In the genomic region with DNA sequence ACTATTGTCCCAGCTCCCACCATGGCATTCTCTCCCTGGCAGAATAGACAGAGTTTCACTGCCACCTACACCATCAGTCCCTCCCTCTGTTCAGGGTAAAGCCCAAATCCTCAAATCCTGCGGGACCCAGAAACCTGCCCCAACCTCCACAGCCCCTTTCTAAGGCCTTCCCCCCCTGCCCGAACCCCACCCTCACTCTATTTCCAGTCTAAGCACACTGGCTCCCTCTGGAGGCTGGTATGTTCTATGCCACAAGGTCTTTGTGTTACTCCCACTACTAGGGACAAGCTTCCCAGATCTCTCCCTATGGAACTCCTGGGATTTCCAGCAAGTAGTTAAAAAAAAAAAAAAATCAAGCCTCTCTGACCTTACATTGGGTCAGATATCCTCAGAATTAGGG, we compare ENCODE assay signal across 10 mouse cellular contexts. TPM values are rescaled to one million over a fixed set of nuclear protein-coding genes. Genes with fewer than 3 reads are reported as not detected.
DNase-seq lines count a peak whose midpoint lies in the region; ATAC-seq lines count a peak whose summit lies in the region.
"Had no signal": no experiment of that assay in that cellular context is flagged by ENCODE, and none has a peak within 500 bp of the region (broad histone marks: within the 10 kb centered on the region; RNA-seq: fewer than 3 reads in every experiment).

No protein-coding gene starts in this region.

- no peaks in the 10 kb centered on the region for H3K27me3 ChIP-seq in forebrain, embryonic 14.5 days (replicated peaks; ENCODE audit: control insufficient read depth, insufficient read depth, low read length)
- no peaks in the 10 kb centered on the region for H3K27me3 ChIP-seq in forebrain, embryonic 16.5 days (replicated peaks; ENCODE audit: control insufficient read depth, insufficient read depth, low read length)
- H3K27me3 ChIP-seq: neural tube, embryonic 13.5 days had no signal

- DNase-seq in forebrain, embryonic 14.5 days (ENCODE audit: low spot score) = peak; percentile 64
- DNase-seq in right cerebral cortex, adult 18-20 months = peak; percentile 19
- no peak for DNase-seq in right cerebral cortex, postnatal 25 days
- peak; percentile 18 for DNase-seq in hindlimb bud, embryonic 11.5 days (ENCODE audit: extremely low spot score, low read depth, low spot score)
- DNase-seq in lung, postnatal 36 days = peak; percentile 83
- DNase-seq in thymus, postnatal 4 days = peak; percentile 65

- no peak for ATAC-seq in forebrain, embryonic 14.5 days
- ATAC-seq in forebrain, embryonic 16.5 days = no peak

- H3K4me2 ChIP-seq in forebrain, embryonic 14.5 days (ENCODE audit: low read length) = no peak overlapping the region
- H3K4me2 ChIP-seq in forebrain, embryonic 16.5 days (ENCODE audit: low read length) = no peak overlapping the region
- H3K4me2 ChIP-seq: hindbrain, embryonic 15.5 days; neural tube, embryonic 13.5 days had no signal

- no peaks in the 10 kb centered on the region for H3K36me3 ChIP-seq in forebrain, embryonic 14.5 days (ENCODE audit: control insufficient read depth, insufficient read depth, low read length)
- no peaks in the 10 kb centered on the region for H3K36me3 ChIP-seq in forebrain, embryonic 16.5 days (ENCODE audit: control insufficient read depth, insufficient read depth)
- H3K36me3 ChIP-seq: hindbrain, embryonic 15.5 days; neural tube, embryonic 13.5 days had no signal

- no peak overlapping the region for H3K27ac ChIP-seq in forebrain, embryonic 14.5 days (ENCODE audit: low read depth, low read length)
- no peak overlapping the region for H3K27ac ChIP-seq in forebrain, embryonic 16.5 days (ENCODE audit: low read length)
- H3K27ac ChIP-seq in brown adipose tissue, adult 24 weeks (replicated peaks; ENCODE audit: low read depth, low read length) = peak overlapping the region; percentile 25
- H3K27ac ChIP-seq: hindbrain, embryonic 15.5 days; neural tube, embryonic 13.5 days had no signal

- H3K9ac ChIP-seq in forebrain, embryonic 14.5 days (ENCODE audit: low read length) = no peak overlapping the region
- no peak overlapping the region for H3K9ac ChIP-seq in forebrain, embryonic 16.5 days (replicated peaks; ENCODE audit: low read depth, low read length)
- H3K9ac ChIP-seq: hindbrain, embryonic 15.5 days; neural tube, embryonic 13.5 days had no signal

- no peaks in the 10 kb centered on the region for H3K9me3 ChIP-seq in forebrain, embryonic 14.5 days (replicated peaks; ENCODE audit: control insufficient read depth, low read length)
- no peaks in the 10 kb centered on the region for H3K9me3 ChIP-seq in forebrain, embryonic 16.5 days (ENCODE audit: control insufficient read depth, low read length)
- H3K9me3 ChIP-seq: hindbrain, embryonic 15.5 days; neural tube, embryonic 13.5 days had no signal

- H3K4me1 ChIP-seq in forebrain, embryonic 14.5 days (ENCODE audit: control insufficient read depth, insufficient read depth, low read length) = no peaks in the 10 kb centered on the region
- H3K4me1 ChIP-seq in forebrain, embryonic 16.5 days (replicated peaks; ENCODE audit: control insufficient read depth, insufficient read depth, low read length) = no peaks in the 10 kb centered on the region
- H3K4me1 ChIP-seq in brown adipose tissue, adult 24 weeks (ENCODE audit: control insufficient read depth, insufficient read depth, insufficient read length, low read length) = no peaks in the 10 kb centered on the region
- H3K4me1 ChIP-seq: hindbrain, embryonic 15.5 days; neural tube, embryonic 13.5 days had no signal

- H3K4me3 ChIP-seq in forebrain, embryonic 14.5 days (ENCODE audit: low read depth, low read length) = no peak overlapping the region
- H3K4me3 ChIP-seq in forebrain, embryonic 16.5 days (replicated peaks; ENCODE audit: low read length) = no peak overlapping the region
- H3K4me3 ChIP-seq in brown adipose tissue, adult 24 weeks (ENCODE audit: insufficient read depth, low read depth, low read length) = peak overlapping the region; percentile 29
- H3K4me3 ChIP-seq: hindbrain, embryonic 15.5 days; neural tube, embryonic 13.5 days had no signal

- 10% methylated on average over 2 of the region's 2 CpGs for WGBS in forebrain, embryonic 14.5 days
- WGBS in forebrain, embryonic 16.5 days = 10% methylated on average over 2 of the region's 2 CpGs

RNA-seq across cellular contexts. Expression of a gene that starts 46.9 kb away (rescaled TPM):
- 18.0 and 26.0 TPM in 2 replicates for polyA plus RNA-seq in forebrain, embryonic 14.5 days (2014; fragmentation: Nextera tagmentation; extraction: Ambion mirVana)
- polyA plus RNA-seq in forebrain, embryonic 16.5 days (2015; fragmentation: Nextera tagmentation; extraction: Ambion mirVana) = 21.1 and 29.2 TPM in 2 replicates
- 4.9 and 6.0 TPM in 2 replicates for polyA plus RNA-seq in brown adipose tissue, adult 24 weeks (2012; ENCODE audit: insufficient read depth, insufficient read length, missing spikeins)

RNA-seq across cellular contexts. Expression of a gene that starts 51.7 kb away (rescaled TPM):
- 0.17 and 0.36 TPM in 2 replicates for polyA plus RNA-seq in forebrain, embryonic 14.5 days (2014; fragmentation: Nextera tagmentation; extraction: Ambion mirVana)
- polyA plus RNA-seq in forebrain, embryonic 16.5 days (2015; fragmentation: Nextera tagmentation; extraction: Ambion mirVana) = 0.28 and 0.47 TPM in 2 replicates
- 5.0 and 7.6 TPM in 2 replicates for polyA plus RNA-seq in brown adipose tissue, adult 24 weeks (2012; ENCODE audit: insufficient read depth, insufficient read length, missing spikeins)
